Mouse (Mus musculus): ENCODE measurements around the gene Zfp648.

Zfp648 gene

DNA sequence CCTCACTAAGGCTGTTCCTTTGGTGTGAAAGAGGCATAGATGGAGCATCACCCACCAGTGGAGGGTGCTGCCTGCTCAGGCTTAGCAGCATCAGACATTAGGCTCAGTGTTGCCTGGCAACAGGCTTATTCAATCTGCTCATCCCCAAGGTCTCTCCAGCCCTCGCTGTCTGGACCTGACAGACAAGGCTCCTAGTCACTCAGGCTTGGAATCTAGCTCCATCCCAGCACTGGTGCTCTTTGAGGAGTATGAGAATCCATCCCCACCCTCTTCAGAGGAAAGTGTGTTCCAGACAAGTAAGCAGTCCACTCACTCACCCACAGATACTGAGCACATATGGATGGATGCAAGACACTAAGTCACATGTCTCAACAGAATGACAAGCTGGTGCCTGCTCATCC lies 22.8 kb downstream of the Zfp648 start:
- no peak for DNase-seq

DNA sequence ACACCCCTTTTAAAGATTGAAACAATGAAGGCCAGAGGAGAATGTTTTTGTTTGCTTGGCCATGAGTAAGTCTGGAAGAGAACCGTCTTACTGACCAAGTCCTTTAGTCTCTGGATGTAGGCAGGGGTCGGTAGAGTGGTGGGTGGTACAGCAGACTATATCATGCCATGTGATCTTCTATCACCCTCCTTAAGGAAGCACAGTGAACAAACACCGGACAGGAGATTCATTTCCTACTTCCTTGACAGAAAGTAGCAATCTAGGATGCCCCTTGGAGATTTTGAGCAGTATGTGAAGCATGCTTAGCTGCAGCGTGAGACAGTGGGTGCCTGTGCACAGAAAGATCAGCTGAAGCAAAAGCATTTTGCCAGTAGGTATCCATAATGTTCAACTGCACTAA lies 31.6 kb downstream of the Zfp648 start:
- DNase-seq, result no peak

DNA sequence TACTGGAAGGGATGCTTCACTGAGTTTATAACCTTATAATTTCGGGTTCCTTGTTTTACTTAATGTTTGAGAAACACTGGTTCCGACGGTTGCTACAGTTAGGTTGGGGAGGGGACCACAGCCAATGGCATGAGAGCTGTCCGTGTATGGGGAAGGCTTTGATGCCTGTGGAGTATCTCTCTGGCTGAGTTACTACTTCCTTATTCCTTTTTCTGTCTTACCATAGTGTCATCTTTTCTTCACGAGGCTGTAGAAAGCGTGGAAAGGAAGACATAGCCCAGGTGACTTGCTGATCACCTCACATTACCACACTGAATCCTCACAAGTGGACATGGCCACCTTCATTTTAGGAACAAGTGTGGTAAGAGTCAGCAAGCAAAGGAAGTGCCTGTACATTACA lies 32.0 kb downstream of the Zfp648 start:
- no peak for DNase-seq

DNA sequence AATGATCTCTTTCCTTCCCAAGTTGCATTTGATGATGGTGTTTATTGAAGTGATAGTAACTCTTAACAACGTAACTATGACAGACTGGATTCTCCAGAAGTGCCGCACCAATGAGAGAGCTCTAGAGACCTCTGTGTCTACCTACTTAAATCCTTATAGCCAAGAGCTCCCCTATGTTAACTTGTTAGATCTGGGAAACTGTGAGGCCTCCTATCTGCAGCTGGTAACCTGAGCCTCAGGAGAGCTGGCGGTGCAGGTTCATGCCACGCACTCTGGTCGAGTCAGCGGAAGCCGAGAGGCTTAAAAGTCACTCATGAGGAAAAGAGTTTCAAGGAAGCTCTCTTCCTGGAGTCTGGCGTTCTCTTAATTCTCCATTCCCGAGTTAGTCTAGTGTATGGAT lies 33.8 kb downstream of the Zfp648 start:
- peak; percentile 6 for DNase-seq

DNA sequence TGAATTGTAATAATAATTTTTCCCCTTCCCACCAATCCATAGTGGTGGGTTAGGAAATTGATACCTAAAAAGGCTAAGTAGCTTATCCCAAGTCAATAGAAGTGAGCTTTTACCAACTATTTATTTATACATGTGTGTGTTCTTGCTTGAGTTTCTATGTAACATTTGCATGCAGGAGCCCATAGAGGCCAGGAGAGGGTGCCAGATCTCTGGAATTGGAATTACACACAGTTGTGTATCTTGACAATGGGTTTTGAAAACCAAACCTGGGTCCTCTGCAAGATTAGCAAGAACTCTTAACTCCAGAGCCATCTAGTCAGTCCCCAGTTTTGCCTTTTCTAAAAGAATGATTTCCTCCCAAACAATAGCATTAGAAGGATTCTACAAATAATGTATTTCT lies 37.9 kb downstream of the Zfp648 start:
- DNase-seq, result no peak

DNA sequence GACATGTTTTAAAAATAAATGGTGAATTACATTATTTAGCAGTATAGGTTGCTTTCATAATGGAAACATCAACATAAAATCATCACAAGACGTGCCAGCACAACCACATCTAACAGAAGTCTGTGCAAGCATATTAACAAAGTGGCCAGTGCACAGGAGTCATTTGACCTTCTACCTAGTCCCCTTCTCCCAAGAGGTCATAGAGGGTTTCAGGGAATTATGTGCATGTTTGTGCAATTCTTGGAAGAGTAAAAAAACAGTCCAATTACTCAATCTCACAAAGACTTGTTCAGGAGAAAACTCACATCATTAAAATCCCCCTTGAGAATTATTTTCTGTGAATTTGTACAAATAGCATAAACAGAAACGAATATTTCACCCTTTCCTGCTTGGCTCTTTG lies 50.2 kb downstream of the Zfp648 start:
- DNase-seq, result no peak

DNA sequence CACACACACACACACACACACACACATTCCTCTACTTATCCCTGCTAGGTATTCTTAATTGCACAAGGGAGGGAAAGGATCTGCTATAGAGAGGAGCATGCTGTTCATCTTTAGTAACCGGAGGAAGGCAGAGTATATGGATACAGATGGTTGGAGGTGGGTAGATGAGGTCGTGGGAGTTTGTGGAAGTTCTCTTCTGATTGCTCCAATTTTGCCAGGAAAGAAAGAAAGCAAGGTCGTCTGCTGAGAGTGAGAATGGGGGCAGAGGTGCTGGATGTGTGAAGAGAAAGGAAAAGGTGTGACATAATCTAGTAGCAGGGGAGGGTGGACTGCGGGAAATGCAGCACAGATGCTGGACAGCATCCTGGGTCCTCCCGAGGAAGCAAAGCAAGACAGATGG lies 51.8 kb downstream of the Zfp648 start:
- no peak for DNase-seq
